Mouse (Mus musculus): ENCODE data around the gene Gemin7. TPM values are rescaled to one million over a fixed set of nuclear protein-coding genes. Genes with fewer than 3 reads are reported as not detected.
"Not testable (repeated sequence)": the region's sequence is repeated elsewhere in the genome, so short reads cannot be mapped to it uniquely, and the experiment has no call there.

The Gemin7 gene
- total RNA-seq (2021) = 10 to 100 TPM; 51.7 to 55.2 TPM

DNA sequence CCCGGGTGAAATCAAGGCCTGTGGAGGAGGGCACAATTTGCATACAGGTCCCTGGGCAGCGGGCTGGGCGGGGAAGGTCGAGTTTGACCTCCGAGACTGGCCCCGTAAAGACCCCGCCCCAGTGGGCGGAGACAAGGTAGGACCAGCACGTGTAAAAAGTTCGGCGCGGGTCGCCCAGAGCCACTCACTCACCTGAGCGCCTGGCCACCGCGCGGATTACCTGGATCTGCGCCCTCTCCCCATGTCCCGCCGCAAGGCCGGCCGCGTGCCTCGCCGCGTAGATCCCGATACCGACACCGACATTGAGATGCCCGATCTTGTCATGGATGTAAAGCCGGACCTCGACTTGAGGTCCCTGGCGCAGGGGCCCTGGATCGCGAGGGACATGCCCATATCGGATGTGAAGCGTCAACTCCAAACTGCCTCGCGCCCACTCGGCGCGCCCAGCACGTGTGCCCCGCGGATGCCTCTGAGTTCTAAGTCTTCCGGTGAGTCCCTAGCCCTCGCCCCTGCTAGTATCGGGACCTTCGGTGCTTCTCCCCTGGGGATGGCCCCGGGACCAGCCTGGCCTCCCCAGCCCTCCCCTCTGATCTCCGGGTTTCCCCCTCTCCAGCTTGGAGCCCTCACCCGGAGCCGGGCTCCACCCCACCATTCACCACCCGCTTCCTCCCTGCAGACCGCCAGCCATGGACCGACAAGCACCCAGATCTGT lies at the start of gene Gemin7, which contains the start of gene Zfp296:
TSS of gene Gemin7 (minus strand) at position 455 of the 712 bp plus-strand sequence.
TSS of gene Zfp296 (plus strand) at position 147 of the 712 bp plus-strand sequence.
- peak in 1 of 2 experiments; percentile 56 for DNase-seq (ENCODE audit: extremely low spot score in 1 of 2, low spot score in 2 of 2)
- intact Hi-C loops (cut with DNase I) = no loop called here

DNA sequence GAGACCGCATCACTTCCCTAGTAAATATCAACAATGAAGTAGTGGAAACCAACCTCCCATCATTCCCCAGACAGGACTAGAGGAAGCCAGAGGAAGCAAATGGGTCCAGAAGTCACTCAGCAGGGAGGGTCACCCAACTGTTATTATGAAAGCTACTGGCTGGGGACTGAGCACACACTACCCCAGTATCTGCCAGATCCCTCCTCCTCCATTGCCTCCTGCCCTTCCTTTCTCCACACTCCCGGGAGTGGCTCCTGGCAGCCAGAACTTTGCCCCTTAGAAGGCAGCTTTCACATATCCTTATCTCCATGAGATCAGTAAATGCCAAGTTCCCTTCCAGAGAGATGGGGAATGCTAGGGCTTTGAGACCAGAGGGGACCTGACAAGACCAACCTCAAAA lies 46.0 kb upstream of the Gemin7 start:
- intact Hi-C loops (cut with DNase I) = no loop called here
- no peak for DNase-seq (ENCODE audit: extremely low spot score in 1 of 2, low spot score in 2 of 2)

DNA sequence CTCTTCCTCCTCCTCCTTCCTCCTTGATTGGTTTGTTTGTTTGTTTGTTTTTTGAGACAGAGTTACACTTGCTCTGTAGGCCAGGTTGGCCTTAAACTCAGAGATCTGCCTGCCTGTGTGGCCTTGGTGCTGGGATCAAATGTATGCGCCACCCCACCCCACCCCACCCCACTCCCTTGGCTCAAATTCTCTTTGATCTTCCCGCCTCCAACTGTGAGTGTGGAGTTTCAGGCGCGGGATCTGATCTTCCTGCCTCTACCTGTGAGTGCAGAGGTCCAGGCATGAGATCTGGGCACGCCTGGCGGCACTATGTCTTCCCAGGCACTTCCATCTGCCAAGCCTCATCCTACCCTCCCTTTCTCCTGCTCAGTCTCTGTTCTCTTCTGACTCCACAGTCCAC lies 44.8 kb upstream of the Gemin7 start:
- no peak for DNase-seq (ENCODE audit: extremely low spot score in 1 of 2, low spot score in 2 of 2)
- intact Hi-C loops (cut with DNase I) = no loop called here

DNA sequence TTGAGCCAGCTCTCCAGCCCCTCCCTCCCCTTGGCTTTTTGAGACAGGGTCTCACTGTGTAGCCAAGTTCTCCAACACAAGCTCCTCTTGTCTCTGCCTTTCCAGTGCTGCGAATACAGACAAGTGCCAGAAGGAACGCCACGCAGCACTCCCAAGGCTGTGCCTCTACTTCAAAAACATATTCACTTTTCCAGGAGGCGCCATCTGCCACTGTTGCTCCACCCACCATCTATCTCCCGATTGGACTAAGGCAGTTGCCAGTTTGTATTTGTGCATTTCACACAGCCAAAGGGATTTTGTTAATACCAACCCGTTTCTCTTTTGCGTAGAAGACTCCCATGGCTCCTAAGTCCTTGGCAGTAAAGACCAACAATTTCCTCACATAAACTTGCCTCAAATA lies 43.4 kb upstream of the Gemin7 start:
- peak; percentile 30 to 48 for DNase-seq (ENCODE audit: extremely low spot score in 1 of 2, low spot score in 2 of 2)
- intact Hi-C loops (cut with DNase I) = no loop called here

DNA sequence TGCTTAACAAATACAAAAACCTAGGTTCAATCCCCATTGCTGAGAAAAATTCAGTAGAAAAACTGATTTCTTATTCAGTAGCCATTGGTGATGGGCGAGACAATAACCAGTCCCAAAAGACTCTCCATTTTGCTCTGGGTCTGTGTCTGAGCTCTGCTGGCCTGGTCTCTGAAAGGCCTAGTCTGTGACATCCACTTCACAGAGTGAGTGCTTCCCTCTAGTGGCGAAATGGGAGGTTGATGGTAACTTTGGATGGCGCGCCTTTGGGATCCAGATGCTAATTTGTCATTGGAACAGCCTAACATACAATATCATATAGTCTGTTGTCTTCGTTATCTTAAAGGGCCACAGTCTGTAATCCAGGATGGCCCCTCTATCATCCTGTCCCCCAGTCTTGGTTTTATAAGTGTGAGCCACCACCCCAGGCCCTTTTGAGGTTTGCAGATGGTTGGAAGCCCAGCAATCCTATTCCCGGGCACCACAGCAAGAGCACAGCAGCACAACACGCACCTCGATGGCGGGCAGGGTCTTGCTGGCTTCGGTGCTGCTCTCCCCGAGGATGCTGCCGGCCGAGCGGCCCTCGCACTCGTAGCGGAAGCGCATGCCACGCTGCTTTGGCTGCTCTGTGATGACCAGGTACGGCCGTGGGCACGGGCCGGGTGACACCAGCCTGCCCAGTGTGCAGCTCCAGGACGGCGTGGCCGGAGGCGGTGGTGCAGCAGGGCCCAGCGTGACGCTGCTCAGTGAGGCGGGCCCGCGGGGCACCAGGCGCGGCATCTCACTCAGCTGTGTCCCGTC lies 41.8 kb upstream of the Gemin7 start:
- intact Hi-C loops (cut with DNase I) = no loop called here
- peak; percentile 67 to 73 for DNase-seq (ENCODE audit: extremely low spot score in 1 of 2, low spot score in 2 of 2)

DNA sequence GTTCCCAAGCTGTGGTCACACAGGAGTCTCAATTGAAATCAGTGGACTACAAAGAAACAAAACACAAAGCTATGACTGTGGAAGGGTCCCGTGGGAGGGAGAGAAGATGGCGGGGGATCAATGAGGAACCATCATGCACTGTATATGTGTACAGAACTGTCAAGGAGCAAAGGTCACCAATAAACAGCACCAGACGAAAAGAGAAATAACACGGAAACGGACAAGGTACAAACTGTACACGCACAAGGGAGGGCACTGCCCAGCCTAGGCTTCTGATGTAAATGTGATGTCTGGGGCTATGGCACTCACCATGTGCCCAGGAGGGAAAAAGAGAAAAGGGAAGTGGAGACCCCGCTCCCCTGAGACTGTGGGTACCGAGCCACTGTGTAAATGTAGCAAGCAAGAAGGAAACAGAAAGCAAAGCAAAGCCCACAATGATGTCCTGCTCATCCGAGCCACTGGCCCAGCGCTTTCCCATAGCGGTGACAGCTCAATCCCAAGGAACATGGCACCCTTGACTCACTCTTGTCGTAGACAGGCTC lies 37.7 kb upstream of the Gemin7 start:
- intact Hi-C loops (cut with DNase I) = no loop called here
- no peak for DNase-seq (ENCODE audit: extremely low spot score in 1 of 2, low spot score in 2 of 2)

DNA sequence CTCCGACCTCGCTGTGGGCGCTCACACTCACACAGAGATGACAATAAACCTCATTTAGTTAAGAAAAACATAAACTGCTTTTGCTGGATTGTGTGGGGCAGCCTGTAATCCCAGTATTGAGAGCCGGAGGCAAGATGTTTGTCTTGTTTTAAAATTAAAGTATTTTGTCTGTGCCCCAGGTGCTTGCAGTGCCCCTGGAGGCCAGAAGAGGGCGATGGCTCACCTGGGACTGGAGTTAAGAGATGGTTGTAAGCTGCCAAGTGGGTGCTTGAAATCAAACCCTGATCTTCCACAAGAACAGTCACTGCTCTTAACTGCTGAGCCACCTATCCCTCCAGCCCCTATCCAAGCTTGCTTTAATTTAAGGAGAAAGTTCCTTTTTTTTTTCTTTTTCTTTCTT lies 33.6 kb upstream of the Gemin7 start:
- intact Hi-C loops (cut with DNase I) = no loop called here

DNA sequence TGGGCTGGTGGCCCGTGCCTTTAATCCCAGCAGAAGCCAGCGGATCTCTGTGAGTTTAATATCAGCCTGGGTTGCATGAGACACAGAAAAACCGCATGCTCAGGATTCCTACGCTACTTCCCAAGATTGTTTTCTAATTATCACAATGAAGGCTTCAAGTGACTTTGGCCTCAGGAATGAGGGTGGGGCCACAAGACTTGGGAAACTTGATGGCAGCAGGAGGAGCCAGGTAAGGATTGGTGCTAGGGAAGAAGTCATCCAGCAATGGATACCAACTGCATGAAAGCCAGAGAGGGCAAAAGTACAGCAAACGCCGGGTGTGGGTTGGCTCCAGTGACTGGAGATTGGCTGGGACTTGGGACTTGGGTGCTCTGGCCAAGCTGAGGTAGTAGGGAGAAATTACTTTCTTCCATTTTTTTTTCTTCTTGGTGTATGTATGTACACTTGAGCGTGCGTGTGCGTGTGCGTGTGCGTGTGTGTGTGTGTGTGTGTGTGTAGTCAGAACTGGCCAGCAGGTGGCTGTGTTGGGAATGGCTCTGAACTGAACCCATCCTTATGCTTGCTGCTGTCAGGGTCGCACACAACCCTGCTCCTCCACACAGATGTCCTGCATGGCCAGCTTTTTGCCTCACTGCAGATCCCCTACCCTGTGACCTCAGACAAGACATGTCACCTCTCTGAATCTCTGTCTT lies 32.4 kb upstream of the Gemin7 start:
- intact Hi-C loops (cut with DNase I) = no loop called here
- no peak for DNase-seq (ENCODE audit: extremely low spot score in 1 of 2, low spot score in 2 of 2)

More for the DNA sequence above, 33.6 kb upstream of the Gemin7 start:
- DNase-seq (ENCODE audit: extremely low spot score in 1 of 2, low spot score in 2 of 2) = no peak

DNA sequence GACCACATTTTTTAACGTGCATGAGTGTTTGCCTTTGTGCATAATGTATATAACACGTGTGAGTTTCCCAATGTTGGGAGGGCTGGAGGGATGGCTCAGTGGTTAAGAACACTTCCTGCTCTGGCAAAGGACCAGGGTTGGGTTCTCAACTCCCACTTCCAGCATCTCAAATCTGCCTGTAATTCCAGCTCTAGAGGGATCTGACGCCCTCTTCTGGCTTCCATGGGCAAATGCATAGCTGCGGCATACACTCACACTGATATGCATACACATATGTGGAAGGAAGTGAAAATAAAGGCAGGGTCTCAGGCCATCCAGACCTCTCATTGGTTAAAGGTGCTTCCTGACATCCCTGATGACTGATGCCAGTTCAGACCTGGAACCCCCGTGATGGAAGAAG lies 29.9 kb upstream of the Gemin7 start:
- intact Hi-C loops (cut with DNase I) = no loop called here
- DNase-seq (ENCODE audit: extremely low spot score in 1 of 2, low spot score in 2 of 2) = no peak

DNA sequence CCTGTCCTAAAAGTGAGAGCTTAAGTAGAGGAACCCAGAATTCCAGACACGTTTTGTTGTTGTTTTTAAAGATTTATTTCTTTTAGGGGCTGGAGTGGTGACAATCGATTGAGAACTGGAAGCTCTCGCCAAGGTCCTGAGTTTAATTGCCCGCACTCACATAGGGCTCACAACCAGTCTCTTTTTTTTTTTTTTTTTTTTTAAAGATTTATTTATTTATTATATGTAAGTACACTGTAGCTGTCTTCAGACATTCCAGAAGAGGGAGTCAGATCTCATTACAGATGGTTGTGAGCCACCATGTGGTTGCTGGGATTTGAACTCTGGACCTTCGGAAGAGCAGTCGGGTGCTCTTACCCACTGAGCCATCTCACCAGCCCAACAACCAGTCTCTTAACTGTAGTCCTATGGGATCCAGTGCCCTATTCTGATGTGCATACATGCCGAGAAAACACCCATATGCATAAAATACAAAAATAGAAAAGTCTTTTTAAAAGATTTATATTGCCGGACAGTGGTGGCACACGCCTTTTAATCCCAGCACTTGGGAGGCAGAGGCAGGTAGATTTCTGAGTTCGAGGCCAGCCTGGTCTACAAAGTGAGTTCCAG lies 27.3 kb upstream of the Gemin7 start:
- intact Hi-C loops (cut with DNase I); DNase-seq (ENCODE audit: extremely low spot score in 1 of 2, low spot score in 2 of 2): not testable (repeated sequence)

DNA sequence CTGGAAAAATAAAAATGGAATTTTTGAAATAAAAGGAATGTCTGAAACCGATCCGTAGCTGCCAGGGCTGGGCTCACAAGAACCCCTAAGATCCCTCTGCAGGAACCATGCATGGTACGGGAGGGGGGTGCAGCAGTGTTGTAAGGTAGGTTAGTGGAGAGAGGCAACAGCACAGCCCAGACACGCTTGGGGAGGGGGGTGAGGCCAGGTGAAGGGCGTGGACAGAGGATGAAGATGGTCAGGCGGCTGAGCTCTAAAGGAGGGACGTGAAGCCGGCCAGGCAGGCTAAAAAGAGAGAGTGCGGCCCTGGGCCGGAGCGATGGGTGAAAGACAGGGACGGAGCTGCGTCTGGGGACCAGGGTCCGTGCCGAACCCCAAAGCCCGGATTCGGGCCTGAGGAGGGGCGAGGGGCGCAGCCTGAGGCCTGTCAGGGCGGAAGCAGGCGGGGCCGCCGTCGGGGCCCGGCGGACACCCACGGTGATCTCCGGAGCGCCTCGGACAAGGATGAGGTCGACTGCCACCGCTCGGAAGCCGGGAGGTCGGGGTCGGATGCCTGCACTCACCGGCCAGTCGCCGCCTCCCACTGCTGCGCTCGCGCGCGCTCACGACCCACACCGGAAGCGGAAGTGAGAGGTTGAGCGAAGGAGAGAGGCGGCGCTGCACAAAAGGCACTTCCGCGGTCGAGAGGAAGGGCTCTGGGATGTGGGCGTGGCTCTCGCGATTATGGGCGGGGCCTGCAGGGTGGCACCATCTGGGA lies 26.6 kb upstream of the Gemin7 start, which contains the start of gene Clasrp:
TSS of gene Clasrp (minus strand) at position 638 of the 757 bp plus-strand sequence.
- intact Hi-C loops (cut with DNase I) = no loop called here
- DNase-seq (ENCODE audit: extremely low spot score in 1 of 2, low spot score in 2 of 2) = peak; percentile 93 to 97

DNA sequence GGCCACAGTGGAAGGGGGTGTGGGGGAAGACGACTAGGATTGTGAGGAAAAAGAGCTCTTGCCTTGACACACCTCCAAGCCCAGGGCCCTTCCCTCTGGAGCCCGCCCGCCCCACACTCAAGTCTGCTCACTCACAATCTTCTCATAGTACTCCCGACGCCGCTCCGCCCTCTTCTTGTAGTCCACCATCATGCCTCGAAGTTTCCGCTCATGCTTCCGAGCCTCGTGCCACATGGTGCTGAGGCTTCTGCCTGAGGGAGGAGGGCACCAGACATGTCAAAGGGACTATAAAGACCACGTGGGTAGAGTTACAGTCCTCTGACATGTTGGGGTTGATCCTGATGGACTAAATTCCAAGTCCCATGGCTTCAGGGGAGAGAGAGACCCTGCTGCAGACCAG lies 25.7 kb upstream of the Gemin7 start:
- no peak for DNase-seq (ENCODE audit: extremely low spot score in 1 of 2, low spot score in 2 of 2)
- intact Hi-C loops (cut with DNase I) = no loop called here

DNA sequence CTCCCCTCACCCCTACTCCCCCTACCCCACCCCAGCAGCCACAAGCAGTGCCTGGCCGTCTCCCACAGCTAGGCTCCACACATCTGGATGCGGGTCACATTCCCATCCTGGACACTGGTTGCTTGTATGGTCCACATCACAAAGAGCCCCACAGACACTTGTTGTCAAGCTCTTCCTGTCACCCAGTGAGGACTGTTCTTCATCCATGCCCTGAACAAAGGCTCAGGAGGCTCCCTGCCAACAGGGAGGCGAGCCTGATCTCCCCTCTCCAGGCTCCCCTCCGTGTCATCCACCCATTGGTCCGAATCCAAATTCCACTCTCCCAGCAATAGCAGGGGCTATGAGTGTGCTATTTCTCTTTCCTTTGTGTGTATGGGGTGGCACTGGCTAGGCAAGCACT lies 23.2 kb upstream of the Gemin7 start:
- DNase-seq (ENCODE audit: extremely low spot score in 1 of 2, low spot score in 2 of 2) = peak in 1 of 2 experiments; percentile 58

DNA sequence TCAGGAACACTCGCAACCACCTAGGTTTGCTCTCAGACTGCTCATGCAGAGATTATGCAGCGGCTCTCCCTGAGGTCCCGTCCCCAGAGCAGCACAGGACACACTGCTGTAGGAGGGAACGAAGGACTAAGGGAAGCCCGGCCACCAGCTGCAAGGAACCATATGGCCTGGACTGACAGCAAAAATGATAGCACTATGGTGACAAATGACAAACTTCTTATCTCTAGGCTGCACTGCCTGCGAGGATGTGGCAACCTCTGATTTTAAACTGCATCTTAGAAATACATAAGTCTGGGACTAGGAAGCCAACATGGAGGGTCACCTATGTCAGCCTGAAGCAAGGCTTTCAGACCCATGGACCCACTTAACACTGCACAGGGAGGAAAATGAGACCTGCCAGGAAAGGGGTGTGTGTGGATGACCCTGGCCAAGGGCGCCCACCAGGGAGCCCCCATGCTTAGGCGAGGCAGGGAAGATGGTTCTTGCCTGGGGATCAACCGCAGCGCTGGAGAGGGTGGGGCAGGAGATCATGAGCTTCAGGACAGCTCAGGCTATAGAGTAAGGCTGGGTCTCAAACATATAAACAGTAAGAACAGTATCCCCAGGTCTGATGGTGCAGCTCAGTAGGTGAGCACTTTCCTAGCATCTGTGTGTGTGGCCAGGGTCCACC lies 15.8 kb upstream of the Gemin7 start:
- intact Hi-C loops (cut with DNase I) = no loop called here
- no peak for DNase-seq (ENCODE audit: extremely low spot score in 1 of 2, low spot score in 2 of 2)

More for the DNA sequence above, 23.2 kb upstream of the Gemin7 start:
- intact Hi-C loops (cut with DNase I) = no loop called here

DNA sequence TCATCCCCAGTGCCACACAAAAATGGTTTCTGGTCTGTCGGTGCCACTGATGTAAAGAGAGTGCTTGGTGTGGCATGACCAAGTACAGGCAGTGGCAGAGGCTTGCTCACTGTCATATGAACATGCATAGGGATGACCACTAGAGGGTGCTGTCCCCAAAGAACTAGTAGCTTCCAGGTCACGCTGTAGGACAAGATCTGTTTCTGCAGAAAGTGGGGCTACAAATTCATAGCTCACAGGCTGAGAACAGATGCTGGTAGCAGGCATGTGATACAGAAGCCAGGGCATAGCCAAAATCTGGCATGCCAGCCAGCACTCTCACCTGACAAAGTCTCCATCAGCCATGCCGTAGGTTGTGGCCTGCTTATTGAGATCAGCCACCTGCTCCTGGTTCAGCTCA lies 12.5 kb upstream of the Gemin7 start:
- DNase-seq (ENCODE audit: extremely low spot score in 1 of 2, low spot score in 2 of 2) = peak; percentile 72 to 82
- intact Hi-C loops (cut with DNase I) = no loop called here

DNA sequence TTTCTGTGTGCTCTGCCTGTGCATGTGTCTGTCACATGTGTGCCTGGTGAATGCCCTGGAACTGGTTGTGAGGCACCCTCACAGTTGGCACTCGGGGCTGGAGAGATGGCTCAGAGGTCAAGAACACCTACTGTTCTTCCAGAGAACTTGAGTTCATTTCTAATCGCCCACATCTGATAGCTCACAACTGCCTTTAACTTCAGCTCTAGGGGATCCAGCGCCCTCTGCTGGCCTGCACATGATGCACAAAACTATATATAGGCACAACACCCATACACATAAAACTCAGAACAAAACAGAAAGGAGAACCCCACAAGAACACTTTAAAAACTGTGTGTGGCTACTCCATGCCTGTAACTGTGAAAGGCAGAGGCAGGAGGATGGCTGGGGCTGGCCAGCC lies 11.8 kb upstream of the Gemin7 start:
- DNase-seq (ENCODE audit: extremely low spot score in 1 of 2, low spot score in 2 of 2) = peak in 1 of 2 experiments; percentile 68

DNA sequence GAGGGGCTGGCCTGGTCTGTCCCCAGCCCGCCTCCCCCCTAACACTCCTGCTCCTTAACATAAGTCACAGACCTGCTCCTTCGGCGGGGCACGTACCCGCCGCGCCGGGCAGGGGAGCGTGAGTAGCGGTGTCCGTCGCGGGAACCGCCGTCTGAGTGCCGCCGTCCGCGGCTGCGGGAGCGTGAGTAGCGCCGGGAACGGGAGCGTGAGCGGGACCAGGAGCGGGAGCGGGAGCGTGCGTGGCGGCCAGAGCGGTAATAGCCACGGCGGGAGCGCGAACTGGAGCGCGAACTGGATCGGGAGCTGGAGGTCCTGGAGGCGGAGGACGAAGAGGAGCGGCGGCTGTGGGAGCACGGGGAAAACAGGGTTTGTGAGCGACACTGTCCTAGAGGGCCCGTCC lies 8.9 kb upstream of the Gemin7 start:
- no peak for DNase-seq (ENCODE audit: extremely low spot score in 1 of 2, low spot score in 2 of 2)
- intact Hi-C loops (cut with DNase I) = no loop called here

More for the DNA sequence above, 11.8 kb upstream of the Gemin7 start:
- intact Hi-C loops (cut with DNase I) = no loop called here

DNA sequence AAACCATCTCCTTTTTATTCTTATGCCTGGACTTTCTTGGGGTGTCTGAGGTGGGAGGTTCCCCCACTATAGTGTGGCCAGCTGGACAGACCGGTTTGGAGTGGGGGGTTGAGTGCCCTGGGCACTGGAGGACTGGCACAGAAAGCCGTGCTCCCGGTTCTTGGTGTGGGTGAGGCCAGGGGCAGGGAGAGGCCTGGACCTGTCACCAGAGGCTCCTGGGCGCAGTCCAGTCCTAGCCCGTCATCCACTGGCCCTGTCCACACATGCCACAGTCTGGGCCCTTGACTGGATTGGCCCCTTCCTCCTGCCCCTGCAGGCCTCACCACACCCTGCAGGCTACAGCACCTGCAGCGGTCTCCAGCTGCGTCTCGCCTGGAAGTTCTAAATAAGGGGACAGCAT lies 3.2 kb upstream of the Gemin7 start:
- intact Hi-C loops (cut with DNase I) = no loop called here

More for the DNA sequence above, 3.2 kb upstream of the Gemin7 start:
- no peak for DNase-seq (ENCODE audit: extremely low spot score in 1 of 2, low spot score in 2 of 2)

Measured in left cerebral cortex, postnatal 10 days (tissue).